Mouse (Mus musculus) spleen, adult 2 months (tissue): Measurements from ENCODE around the gene Notum. TPM values are rescaled to one million over a fixed set of nuclear protein-coding genes. Genes with fewer than 3 reads are reported as not detected.

Source experiments
- DNase-seq, 2 experiments: peaks; one replicate each; pipeline versions ENCODE4 v3.0.0 to v3.0.0-alpha.2; 2012 to 2021; ENCODE audit warnings: low spot score in 2 of 2, low read depth in 1 of 2
- H3K27ac ChIP-seq: fragments of 200-500 bp; 2 replicates; pipeline ENCODE4 v1.5.1; 2012; ENCODE audit warnings: low read length, inconsistent platforms; ENCODE audit not compliant: insufficient read depth
- H3K27me3 ChIP-seq: fragments of 200-500 bp; 2 replicates; pipeline ENCODE4 v1.6.1; 2012; ENCODE audit warnings: mild to moderate bottlenecking, moderate library complexity, low read length, inconsistent platforms; ENCODE audit not compliant: control insufficient read depth, insufficient read depth
- H3K36me3 ChIP-seq: fragments of 200-500 bp; 2 replicates; pipeline ENCODE4 v1.6.1; 2012; ENCODE audit warnings: mild to moderate bottlenecking, low read length, inconsistent platforms; ENCODE audit not compliant: control insufficient read depth, insufficient read depth
- H3K4me1 ChIP-seq: fragments of 200-500 bp; 2 replicates; pipeline ENCODE4 v1.6.1; 2011; ENCODE audit warnings: inconsistent platforms; ENCODE audit not compliant: control insufficient read depth, insufficient read depth, insufficient read length
- H3K4me3 ChIP-seq: fragments of 200-500 bp; 2 replicates; pipeline ENCODE4 v1.5.1; 2011; ENCODE audit warnings: mild to moderate bottlenecking, inconsistent platforms; ENCODE audit not compliant: insufficient read depth, insufficient read length; ENCODE audit errors: extremely low read depth
- CTCF ChIP-seq: fragments of 200-500 bp; IDR thresholded peaks from 2 replicates; pipeline ENCODE4 v1.5.1; 2011; ENCODE audit warnings: mild to moderate bottlenecking, inconsistent platforms; ENCODE audit not compliant: insufficient read depth, insufficient read length, insufficient replicate concordance; ENCODE audit errors: extremely low read depth
- POLR2A ChIP-seq: fragments of 200-500 bp; IDR thresholded peaks from 2 replicates; pipeline ENCODE4 v1.6.1; 2011; ENCODE audit warnings: low read depth, low read length, inconsistent platforms
- WGBS: fragments of 180-500 bp; shearing (Covaris S2); methylation state at CpG from one replicate; pipeline ENCODE4 v1.1.7; 2018; 5-methylcytosine and 5-hydroxymethylcytosine counted together
- polyA plus RNA-seq: library from polyadenylated mRNA; depleted of rRNA; stranded (reverse); fragments of >200 nt; gene quantifications from 2 replicates; pipeline ENCODE4 v1.2.3, GENCODE M21; 2012; rRNA removed

The Notum gene
- polyA plus RNA-seq = 0.08 and 0.38 TPM in 2 replicates

DNA sequence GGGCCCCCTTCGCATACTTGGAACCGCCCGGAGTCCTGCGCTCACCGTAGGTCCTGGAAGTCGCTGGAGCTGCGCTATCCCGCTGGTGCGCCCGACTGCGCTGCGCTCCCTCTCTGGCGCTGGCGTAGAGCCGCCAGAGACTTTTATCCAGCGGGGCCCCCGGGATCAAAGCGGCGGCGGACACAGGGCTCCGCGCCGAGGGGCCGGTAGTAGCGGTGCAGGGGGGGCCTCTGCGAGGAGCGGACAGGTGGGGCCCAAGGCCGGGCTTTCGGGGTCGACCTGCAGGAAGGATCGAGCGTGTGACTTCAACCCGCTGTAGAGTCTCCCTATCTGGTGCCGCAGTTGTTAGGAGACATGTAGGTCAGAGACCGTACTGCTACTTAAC lies at the start of gene Notum:
Notum (minus strand) TSS at position 100 of the 385 bp plus-strand sequence.
- no peak for DNase-seq
- Histone ChIP-seq H3K36me3 (no peaks in the 10 kb centered on the region), H3K27me3 (peaks cover 32% of the 10 kb centered on the region), H3K4me3 (peak within 1 kb of the TSS; percentile 31; the same call in 1 of the 2 replicates), H3K27ac (no peak within 1 kb of the TSS), H3K4me1 (peaks cover 15% of the 10 kb centered on the region; the same call in 1 of the 2 replicates)
- TF ChIP-seq CTCF (no peak), POLR2A (no peak)
- WGBS = 3% methylated on average over 35 of the region's 35 CpGs

GRCm38 (mm10) chr11:120710672-120711071 lies 49.7 kb upstream of the Notum start:
- Histone ChIP-seq H3K27me3 (no peaks in the 10 kb centered on the region), H3K4me3 (no peak overlapping the region), H3K27ac (no peak overlapping the region), H3K4me1 (peaks cover 4% of the 10 kb centered on the region; the same call in 1 of the 2 replicates), H3K36me3 (0 out of 2 replicates have a peak, but pooled peaks cover 3% of the 10 kb centered on the region)
- TF ChIP-seq POLR2A (no peak), CTCF (no peak)
- DNase-seq = no peak
- 91% methylated on average over 5 of the region's 5 CpGs for WGBS

DNA sequence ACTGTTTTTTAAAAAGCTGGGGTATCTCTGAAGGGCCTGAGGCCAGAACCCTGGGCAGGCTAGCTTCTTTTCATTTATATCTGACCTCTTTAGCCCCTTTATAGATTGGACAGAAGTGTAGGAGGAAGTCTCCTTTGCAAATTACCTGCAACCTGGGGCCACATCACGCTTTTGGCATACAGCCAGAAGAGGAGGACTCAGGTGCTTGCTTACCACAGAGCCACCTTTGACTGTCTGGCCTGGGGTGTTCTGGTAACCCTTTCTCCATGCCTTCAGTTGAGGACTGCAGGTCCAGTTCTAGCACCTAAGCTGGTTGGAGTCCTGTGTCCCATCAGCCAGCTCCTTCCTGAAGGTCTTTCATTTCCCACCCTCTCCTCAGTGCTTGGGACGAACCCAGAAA lies 48.6 kb upstream of the Notum start:
- TF ChIP-seq CTCF (no peak), POLR2A (no peak)
- Histone ChIP-seq H3K27ac (no peak overlapping the region), H3K27me3 (no peaks in the 10 kb centered on the region), H3K4me3 (no peak overlapping the region), H3K36me3 (0 out of 2 replicates have a peak, but pooled peaks cover 3% of the 10 kb centered on the region), H3K4me1 (peaks cover 4% of the 10 kb centered on the region; the same call in 1 of the 2 replicates)
- WGBS = 93% methylated on average over 2 of the region's 2 CpGs
- no peak for DNase-seq

GRCm38 (mm10) chr11:120707969-120708368 lies 47.0 kb upstream of the Notum start:
- WGBS = 91% methylated on average over 5 of the region's 5 CpGs
- Histone ChIP-seq H3K4me3 (no peak overlapping the region), H3K27me3 (no peaks in the 10 kb centered on the region), H3K27ac (no peak overlapping the region), H3K4me1 (no peaks in the 10 kb centered on the region; the same call in 1 of the 2 replicates), H3K36me3 (peaks cover 6% of the 10 kb centered on the region; the same call in 1 of the 2 replicates)
- no peak for DNase-seq
- TF ChIP-seq CTCF (no peak), POLR2A (no peak)

DNA sequence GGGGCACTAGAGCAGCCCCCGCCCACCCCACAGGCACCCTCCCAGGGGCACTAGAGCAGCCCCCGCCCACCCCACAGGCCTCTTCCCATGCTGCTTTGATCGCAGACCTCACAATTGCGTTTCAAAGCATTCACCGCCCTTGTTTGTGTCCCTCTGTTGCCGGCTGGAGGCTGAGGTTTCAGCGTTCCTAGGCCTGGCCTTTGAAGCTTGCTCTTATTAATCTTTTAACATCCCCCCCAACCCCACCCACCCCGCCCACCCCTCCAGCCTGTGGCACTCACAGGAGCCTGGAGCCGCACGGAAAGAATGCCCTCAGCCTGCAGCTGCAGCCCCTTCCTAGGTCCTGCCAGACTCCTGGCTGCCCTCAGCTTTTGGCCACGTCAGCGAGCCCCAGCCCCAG lies 46.2 kb upstream of the Notum start:
- TF ChIP-seq CTCF (no peak), POLR2A (no peak)
- peaks cover 9% of the 10 kb centered on the region; the same call in 1 of the 2 replicates for H3K36me3 ChIP-seq
- 89% methylated on average over 12 of the region's 12 CpGs for WGBS
- no peak for DNase-seq
- H3K4me1 ChIP-seq = no peaks in the 10 kb centered on the region
- H3K27ac ChIP-seq = no peak overlapping the region
- no peaks in the 10 kb centered on the region for H3K27me3 ChIP-seq
- no peak overlapping the region for H3K4me3 ChIP-seq

DNA sequence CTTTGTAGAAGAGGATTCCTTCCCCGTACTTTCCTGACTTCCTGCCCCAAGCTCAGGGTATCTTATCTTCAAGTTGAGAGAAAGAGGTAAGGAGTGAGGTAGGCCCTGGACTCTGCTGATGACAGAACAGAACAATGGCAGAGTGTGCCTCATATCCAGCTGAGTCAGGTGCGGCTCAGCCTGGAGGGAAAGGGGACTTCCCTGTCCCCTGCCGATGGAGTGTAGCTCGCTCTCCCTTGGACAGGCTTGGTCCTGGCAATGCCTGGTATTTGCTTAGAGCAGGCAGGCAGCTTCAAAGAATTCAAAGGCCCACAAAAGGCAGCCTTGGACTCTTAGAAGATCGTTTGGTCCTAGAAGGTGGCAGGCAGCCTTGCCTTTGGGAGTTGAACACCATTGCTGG lies 45.1 kb upstream of the Notum start:
- H3K36me3 ChIP-seq = peaks cover 13% of the 10 kb centered on the region; the same call in 1 of the 2 replicates
- DNase-seq = no peak
- H3K4me1 ChIP-seq = no peaks in the 10 kb centered on the region
- TF ChIP-seq POLR2A = no peak
- TF ChIP-seq CTCF = no peak
- WGBS = 91% methylated on average over 5 of the region's 5 CpGs
- no peaks in the 10 kb centered on the region for H3K27me3 ChIP-seq
- H3K4me3 ChIP-seq = no peak overlapping the region
- H3K27ac ChIP-seq = no peak overlapping the region
